Mouse (Mus musculus): ENCODE measurements around the gene Spag16. TPM values are rescaled to one million over a fixed set of nuclear protein-coding genes. Genes with fewer than 3 reads are reported as not detected.

Spag16 gene
- total RNA-seq, 1 experiment from 2014 or later: not detected

Other genes with a start within 250 kb of the Spag16 start
- 11.0 to 23.6 TPM (median 21.4 TPM) in 3 replicates for gene Ikzf2, start 139.7 kb upstream of the Spag16 start, total RNA-seq (2017)

Data from monocyte, adult 5-6 weeks (primary cell).